Mouse (Mus musculus): Measurements from ENCODE around the gene Nup98.

Gene Nup98

DNA sequence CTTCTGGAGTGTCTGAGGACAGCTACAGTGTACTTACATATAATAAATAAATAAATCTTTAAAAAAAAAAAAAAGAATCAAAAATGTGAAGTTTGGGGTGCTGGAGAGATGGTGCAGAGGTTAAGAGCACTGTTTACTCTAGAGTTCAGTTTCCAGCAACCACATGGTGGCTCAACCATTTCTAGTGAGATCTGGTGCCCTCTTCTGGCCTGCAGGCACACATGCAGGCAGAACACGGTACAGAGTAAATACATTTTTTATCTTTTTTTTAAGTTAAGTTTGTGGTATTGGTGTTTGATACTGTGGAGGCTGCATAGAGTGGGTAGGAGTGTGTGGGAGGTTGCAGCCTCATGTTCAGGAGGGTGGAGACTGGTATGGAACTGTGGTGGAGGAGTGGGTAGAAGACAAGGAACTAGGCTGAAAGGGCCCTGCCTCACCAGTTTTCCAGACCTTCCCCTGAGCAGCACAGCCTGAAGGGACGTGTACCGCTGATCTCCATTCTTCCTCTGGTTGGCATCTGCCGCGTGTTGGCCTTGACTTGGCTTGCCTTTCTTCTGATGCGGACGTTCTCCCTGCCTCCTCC, 133.2 kb downstream of the Nup98 start:
- DNase-seq (ENCODE audit: low read depth, low spot score): no peak

Measured in telencephalon, adult 2 months (tissue).